Mouse (Mus musculus) cerebellum, postnatal 36 days (tissue): ENCODE results near the gene 1700034J05Rik.

ENCODE experiments used
- DNase-seq, 2 experiments: peaks; one replicate each; pipeline ENCODE4 v3.0.0; 2021 to 2022; ENCODE audit warnings: mixed read lengths in 2 of 2

Gene 1700034J05Rik

DNA sequence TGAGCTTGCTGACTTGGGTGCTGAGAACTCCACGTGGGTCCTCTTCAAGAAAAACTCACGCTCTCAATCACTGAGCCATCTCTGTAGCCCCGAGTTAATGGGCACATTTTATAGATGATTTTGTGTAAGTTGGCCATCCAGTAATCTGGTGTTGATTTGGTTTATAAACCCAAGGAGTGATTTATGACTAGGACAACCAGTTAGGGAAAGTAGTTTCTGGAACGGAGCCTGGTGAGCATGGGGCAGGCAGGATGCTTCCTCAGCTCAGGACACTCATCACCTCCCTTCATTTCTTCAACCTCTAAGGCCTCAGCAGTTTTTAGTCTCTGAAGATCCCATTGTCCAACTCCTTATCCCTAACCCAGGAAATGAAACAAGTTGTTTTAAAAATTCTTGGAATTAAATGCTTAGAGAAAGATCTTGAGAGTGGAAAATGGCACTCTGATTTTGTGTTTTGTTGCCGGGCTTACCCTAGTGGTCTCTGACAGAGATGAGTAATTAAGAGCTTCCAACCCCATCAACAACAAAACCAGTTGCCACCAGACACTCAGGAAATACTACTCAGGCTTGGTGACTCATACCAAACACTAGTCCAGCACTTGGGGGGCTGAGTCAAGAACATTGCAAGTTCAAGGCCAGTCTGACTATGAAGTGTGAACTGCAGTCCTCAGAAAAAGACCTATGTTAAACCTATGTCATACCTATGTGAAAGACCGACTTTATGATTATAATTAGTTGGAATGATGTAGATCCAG is 9.4 kb upstream of the 1700034J05Rik start:
- no peak for DNase-seq

DNA sequence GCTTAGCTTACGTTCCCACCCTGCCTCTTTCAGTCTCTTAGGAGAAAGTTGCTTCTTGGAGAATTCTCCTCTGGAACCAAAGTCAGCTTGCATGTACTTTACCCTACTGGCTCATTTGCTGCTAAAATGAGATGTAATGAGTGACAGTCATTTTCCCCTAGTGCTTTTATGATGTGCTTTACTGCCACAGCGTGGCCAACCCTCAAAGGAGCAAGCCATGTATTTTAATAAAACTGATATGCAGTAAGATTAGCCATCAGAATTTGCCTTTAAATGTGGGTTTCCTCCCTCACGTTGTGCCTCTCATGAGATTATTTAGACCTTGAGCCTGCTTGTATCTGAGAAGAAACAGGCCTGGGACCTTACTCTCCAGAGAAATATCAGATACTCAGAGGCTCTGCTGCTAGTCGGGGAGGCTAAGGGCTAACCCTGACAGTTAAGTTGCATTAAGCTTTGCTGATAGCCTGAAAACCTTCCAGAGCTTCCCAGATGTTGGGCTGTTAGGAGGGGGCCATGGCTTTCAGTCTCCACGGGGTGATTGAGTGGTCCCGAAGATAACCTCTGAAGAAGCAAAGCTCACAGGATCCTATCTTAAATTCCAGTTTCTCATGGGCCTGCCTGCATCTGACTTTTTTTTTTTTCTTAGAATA is 7.7 kb upstream of the 1700034J05Rik start:
- no peak for DNase-seq

- DNase-seq, result no peak
These were observed 6.7 kb upstream of the 1700034J05Rik start for GRCm38 (mm10) chr6:146960956-146961355.

DNA sequence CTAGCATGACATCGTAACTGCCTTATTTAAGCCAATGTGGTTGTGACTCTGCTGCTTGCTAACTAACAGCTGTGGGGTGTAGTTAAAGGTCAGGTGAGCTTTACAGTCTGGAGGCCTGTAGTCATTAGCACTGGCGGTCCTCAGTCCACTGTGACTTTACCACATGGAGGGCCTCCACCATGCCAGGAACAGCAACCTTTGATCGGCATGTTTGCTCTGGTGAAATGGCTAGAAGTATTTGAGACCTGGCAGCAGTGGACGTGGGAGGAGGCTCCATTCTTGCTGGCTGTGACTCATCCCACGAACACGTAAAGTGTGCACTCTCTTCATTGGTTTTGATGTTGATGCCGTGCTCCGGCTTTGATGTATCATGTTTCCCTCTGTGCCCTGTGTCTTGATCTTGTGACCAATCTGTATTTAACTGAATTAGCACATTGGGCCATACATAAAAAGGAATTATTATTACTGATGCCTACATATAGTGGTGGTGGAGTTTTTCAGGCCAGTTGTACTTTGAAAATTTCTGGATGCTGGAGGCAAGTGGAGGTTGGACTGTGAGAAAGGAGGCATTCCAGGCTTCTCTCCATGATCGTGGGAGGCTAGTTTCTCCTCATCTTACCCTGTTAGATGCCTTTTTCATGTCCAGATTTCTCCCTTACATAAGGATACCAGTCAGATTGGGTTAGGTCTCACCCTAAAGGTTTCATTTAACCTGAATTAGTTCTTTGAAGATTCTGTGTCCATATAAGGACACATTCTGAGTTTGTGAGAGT is 5.9 kb upstream of the 1700034J05Rik start:
- DNase-seq, result no peak

DNA sequence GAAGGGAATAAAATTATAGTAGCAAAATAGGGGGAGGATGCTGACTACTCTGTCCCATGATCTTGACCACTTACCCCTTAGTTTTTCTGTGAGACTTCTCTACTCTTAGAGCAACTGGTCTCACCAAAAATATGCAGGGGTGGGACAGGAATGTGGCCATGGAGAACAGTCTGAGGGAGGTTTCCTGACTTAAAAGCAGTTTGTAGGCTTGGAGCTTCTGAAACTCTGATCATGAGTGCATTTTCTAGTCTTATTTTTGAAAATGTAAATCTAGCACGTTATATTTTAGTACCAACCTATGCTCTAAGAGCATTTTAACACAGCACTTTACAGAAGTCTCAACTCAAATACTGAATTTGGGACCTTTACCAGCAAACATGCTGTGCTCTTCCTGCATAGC is 4.5 kb upstream of the 1700034J05Rik start:
- no peak for DNase-seq

GRCm38 (mm10) chr6:146956961-146957360 is 2.7 kb upstream of the 1700034J05Rik start:
- no peak for DNase-seq

DNA sequence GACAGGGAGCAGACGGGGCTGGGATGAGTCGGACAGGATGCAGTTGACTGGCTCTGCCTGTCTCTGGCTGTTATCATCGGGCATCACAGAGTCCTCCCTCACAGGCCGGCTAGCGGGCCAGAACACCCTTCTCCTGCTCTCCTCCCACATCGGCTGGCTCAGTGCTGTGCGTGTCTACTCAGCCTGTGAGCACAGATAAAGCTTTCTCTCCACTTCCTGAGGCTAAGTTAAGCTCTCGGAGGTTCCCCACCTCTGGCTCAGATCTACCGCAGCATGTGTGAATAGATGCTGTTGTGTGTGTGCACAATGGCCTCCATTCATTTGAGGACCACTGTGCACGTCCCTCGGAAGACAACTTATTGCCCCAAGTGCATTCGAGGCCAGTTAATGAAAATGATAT is 1.7 kb upstream of the 1700034J05Rik start:
- no peak for DNase-seq

DNA sequence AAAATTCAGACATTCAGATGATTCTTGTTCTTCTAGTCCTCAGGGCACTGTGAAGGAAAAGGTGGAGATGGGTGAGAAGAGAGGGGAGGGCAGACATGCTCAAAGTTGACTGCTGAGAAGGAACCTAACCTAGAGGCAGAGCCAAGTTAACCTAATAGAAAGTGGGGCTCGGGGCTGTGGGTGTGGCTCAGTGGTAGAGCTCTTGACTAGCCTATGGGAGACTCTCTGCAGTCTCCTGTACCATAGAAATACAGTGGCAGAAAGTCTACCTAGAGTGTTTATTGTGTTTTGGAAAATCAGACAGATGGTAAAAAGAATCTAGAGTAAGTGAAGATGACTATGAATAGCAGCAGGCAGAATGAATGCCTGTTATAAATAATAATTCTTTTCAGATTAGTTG is 1.3 kb upstream of the 1700034J05Rik start:
- no peak for DNase-seq

- DNase-seq, result no peak
These were observed 3.8 kb downstream of the 1700034J05Rik start for GRCm38 (mm10) chr6:146950454-146950832.

DNA sequence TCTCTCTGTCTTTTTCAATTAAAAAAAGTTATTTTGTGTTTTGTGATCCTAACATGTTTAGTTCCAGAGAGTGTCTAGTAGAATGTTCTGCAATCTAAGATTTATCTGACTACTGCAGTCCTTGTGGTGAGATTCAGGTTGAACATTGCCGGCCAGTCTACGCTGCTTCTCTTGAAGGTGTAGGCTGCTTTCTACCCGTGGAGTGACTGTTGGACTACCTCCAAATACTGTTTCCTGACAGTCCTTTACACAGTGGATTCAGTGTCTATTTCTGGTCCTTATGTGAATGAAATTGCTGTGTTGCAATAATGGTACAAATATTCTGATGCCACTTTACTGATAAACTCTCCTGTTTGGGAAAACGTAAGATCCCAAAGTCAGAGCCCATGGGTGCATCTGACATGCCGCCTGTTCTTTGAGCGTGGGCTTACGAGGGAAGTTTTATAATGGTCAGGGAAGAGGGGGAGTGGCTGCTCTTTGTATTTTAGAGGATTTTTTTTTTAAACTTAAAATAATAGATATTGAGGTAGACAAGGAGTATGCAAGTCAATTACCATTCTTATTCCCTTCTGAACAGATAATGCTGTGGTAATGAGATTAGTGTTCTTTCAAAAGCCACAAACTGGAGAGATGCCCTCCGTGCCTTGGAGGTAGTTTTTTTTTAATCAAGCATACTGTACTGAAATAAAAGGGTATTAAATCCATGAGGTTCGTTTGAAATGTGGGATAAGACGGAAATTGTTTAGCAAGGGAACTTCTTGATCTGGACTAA is 4.4 kb downstream of the 1700034J05Rik start:
- DNase-seq, result no peak

DNA sequence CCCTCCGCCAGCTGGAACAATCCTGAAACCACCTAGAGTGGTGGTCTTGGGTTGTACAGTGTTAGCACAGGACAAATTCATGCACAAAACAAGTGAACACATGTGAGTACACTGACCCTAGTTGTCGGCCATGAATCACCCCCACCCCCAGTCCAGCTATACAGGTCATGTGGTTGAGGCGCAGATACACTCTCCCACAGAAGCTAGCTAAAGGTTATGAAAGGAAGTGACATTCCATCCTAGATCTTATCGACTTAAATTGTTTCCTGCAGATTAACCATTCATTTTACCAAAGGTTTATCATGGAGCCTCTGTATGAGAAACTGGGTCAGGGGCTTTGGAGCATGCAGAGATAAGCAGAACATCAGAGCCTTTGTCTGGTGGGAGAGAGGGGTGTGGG is 7.0 kb downstream of the 1700034J05Rik start:
- DNase-seq, result no peak

GRCm38 (mm10) chr6:146946327-146947029 is 7.7 kb downstream of the 1700034J05Rik start:
- no peak for DNase-seq

GRCm38 (mm10) chr6:146944830-146945229 is 9.4 kb downstream of the 1700034J05Rik start:
- DNase-seq, result no peak

DNA sequence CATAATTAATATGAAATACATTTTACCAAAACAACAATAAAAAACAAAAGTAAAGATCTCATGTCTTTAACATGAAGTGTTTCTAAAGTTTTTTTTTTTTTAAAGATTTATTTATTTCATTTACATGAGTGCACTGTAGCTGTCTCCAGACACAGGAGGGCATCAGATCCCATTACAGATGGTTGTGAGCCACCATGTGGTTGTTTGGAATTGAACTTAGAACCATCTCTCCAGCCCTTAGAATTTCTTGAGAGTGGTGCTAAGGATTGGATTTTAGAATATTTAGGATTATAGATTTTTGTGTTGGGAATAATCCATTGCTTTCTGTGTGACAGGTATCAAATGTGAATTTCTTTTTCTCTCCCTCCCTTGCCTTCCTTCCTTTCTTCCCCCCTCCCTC is 10.2 kb downstream of the 1700034J05Rik start:
- no peak for DNase-seq

DNA sequence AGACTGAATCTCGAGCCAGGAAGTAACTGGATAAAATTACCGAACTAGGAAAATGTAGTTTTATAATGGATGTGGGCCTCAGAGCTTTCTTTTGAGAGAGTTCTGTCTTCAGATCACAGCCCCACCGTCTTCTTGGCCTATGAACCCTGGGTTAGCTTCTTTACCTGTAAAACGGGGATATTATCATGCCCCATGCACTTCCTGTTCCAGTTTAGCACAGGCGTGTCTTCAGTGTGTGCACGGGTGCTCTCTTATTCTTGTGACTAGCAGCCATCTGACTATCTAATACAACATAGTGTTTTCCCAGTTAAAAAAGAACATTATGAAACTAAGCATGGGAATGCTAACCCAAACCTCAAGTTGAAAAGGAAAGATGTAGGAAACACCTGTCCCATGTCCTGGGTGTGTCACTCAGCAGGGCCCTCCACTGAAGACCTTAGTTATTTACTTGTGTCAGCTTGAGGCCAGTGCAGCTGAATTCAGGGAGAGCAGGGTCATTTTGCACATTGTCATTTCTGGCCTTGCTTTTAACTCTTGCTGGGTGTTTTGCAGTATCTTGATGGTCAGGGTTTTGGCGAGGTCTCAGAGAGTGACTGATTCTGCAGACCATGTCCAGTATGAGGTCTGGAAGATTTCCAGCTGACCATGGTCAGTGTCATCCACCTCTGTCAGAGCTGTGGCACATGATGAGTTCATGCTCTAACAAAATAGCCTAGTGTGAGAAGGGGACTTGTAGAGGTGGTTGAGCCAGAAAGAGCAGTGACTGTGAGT is 12.5 kb downstream of the 1700034J05Rik start:
- no peak for DNase-seq

- no peak for DNase-seq
These were observed 15.2 kb downstream of the 1700034J05Rik start for GRCm38 (mm10) chr6:146939026-146939425.

DNA sequence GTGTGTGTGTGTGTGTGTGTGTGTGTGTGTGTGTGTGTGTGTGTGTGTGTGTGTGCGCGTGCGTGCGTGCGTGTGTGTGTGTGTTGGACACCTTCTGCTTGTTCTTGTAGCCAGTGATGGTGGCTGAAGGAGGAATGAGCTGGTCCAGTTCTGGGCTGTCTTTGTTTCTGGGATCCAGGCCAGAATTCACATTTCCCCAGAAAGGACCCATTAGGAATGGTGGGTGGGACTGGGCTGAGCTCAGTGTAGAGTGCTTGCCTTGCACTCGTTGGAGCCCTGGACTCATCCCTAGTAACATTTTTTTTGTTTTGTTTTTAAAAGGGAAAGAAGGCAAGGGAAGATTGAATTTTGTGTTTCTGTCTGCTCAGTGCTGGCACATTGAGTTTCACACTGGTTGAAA is 18.3 kb downstream of the 1700034J05Rik start:
- DNase-seq, result no peak

DNA sequence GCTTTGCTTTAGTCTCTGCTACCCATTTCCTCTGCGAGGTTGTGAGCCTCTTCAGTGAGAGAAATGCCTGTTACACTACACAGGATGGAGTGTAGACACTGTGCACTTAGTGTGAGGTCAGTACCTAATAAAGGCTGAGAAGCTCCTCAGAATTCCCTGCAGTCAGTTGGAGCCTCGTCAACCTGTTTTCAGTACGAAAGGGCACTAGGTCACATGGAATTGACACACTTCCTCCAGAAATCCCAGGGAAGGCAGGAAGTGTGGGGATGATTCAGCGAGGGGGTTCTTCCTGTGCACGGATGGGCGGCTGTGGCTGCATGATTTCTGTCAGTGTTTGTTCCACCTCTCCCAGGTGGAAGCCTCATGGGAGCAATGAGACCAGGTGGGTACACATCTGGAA is 21.1 kb downstream of the 1700034J05Rik start:
- no peak for DNase-seq

GRCm38 (mm10) chr6:146929031-146929430 is 25.2 kb downstream of the 1700034J05Rik start:
- DNase-seq, result no peak

- DNase-seq, result no peak
These were observed 26.1 kb downstream of the 1700034J05Rik start for GRCm38 (mm10) chr6:146928108-146928507.

- no peak for DNase-seq
These were observed 27.7 kb downstream of the 1700034J05Rik start for GRCm38 (mm10) chr6:146926415-146926980.
